Mouse (Mus musculus) MEL (cell line): ENCODE results near the gene Mospd3. TPM values are rescaled to one million over a fixed set of nuclear protein-coding genes. Genes with fewer than 3 reads are reported as not detected.

Experiments used
- DNase-seq: peaks from one replicate; pipeline ENCODE4 v3.0.0; 2011; ENCODE audit warnings: low read depth, low spot score
- H3K27ac ChIP-seq: 2 replicates; pipeline ENCODE4 v1.5.1; 2012; ENCODE audit warnings: low read depth, mild to moderate bottlenecking, control low read depth, low read length, moderate library complexity; ENCODE audit not compliant: control insufficient read depth
- H3K27me3 ChIP-seq, 2 experiments: fragments of 150-350 bp in 1 of 2; sonication (generic) in 1 of 2; 2 replicates each; pipeline ENCODE4 v1.6.1; 2012; ENCODE audit warnings: low read length in 2 of 2, mild to moderate bottlenecking in 2 of 2, improper control_type of control experiment in 1 of 2, moderate library complexity in 1 of 2; ENCODE audit not compliant: insufficient read depth in 2 of 2, control insufficient read depth in 1 of 2
- H3K36me3 ChIP-seq, 2 experiments: 2 replicates each; pipeline ENCODE4 v1.6.1; 2012 to 2014; ENCODE audit warnings: low read length in 2 of 2, improper control_type of control experiment in 1 of 2, inconsistent platforms in 1 of 2, mild to moderate bottlenecking in 1 of 2; ENCODE audit not compliant: insufficient read depth in 2 of 2, control insufficient read depth in 1 of 2
- H3K4me1 ChIP-seq, 2 experiments: fragments of 150-350 bp in 1 of 2; sonication (generic) in 1 of 2; 2 replicates each; pipeline ENCODE4 v1.6.1; 2012; ENCODE audit warnings: low read length in 2 of 2, improper control_type of control experiment in 1 of 2, mild to moderate bottlenecking in 1 of 2; ENCODE audit not compliant: insufficient read depth in 2 of 2, control insufficient read depth in 1 of 2
- H3K4me3 ChIP-seq, 2 experiments: fragments of 150-350 bp in 1 of 2; sonication (generic) in 1 of 2; 2 replicates each; pipeline ENCODE4 v1.5.1; 2012; ENCODE audit warnings: low read depth in 2 of 2, low read length in 2 of 2, mild to moderate bottlenecking in 2 of 2, moderate library complexity in 2 of 2, control low read depth in 1 of 2, improper control_type of control experiment in 1 of 2; ENCODE audit not compliant: control insufficient read depth in 1 of 2, insufficient read depth in 1 of 2
- H3K79me2 ChIP-seq: 2 replicates; pipeline ENCODE4 v1.6.1; 2012; ENCODE audit warnings: mild to moderate bottlenecking, low read length, moderate library complexity; ENCODE audit not compliant: control insufficient read depth, poor library complexity, insufficient read depth
- H3K9ac ChIP-seq: 2 replicates; pipeline ENCODE4 v1.6.1; 2012; ENCODE audit warnings: low read depth, mild to moderate bottlenecking, control low read depth, low read length, moderate library complexity; ENCODE audit not compliant: control insufficient read depth, poor library complexity, severe bottlenecking
- H3K9me3 ChIP-seq: fragments of 150-350 bp; sonication (generic); replicated peaks from 2 replicates; pipeline ENCODE4 v1.6.1; 2012; ENCODE audit warnings: mild to moderate bottlenecking, low read length, improper control_type of control experiment, moderate library complexity; ENCODE audit not compliant: insufficient read depth
- CTCF ChIP-seq, 3 experiments: IDR thresholded peaks in 2 of 3; conservative IDR thresholded peaks in 1 of 3; 2 replicates each; pipeline ENCODE4 v1.5.1; 2011 to 2012; ENCODE audit warnings: low read length in 3 of 3, low read depth in 2 of 3, mild to moderate bottlenecking in 2 of 3, improper control_type of control experiment in 1 of 3, inconsistent platforms in 1 of 3, mixed read lengths in 1 of 3, moderate library complexity in 1 of 3; ENCODE audit not compliant: control insufficient read depth in 1 of 3, insufficient read depth in 1 of 3, poor library complexity in 1 of 3, severe bottlenecking in 1 of 3
- MEF2A ChIP-seq: IDR thresholded peaks from 2 replicates; pipeline ENCODE4 v1.6.1; 2014; ENCODE audit warnings: low read depth, mild to moderate bottlenecking, inconsistent platforms, low read length, improper control_type of control experiment; ENCODE audit not compliant: poor library complexity, insufficient replicate concordance, severe bottlenecking; ENCODE audit errors: extremely low read depth
- POLR2A ChIP-seq, 2 experiments: IDR thresholded peaks; 2 replicates each; pipeline ENCODE4 v1.6.1; 2011 to 2012; ENCODE audit warnings: low read length in 2 of 2, mild to moderate bottlenecking in 2 of 2, control low read depth in 1 of 2, improper control_type of control experiment in 1 of 2, low read depth in 1 of 2, moderate library complexity in 1 of 2; ENCODE audit not compliant: control insufficient read depth in 1 of 2, insufficient read depth in 1 of 2, poor library complexity in 1 of 2
- POLR2AphosphoS5 ChIP-seq: IDR thresholded peaks from 2 replicates; pipeline ENCODE4 v1.6.1; 2012; ENCODE audit warnings: low read depth, borderline replicate concordance, mild to moderate bottlenecking, inconsistent platforms, low read length, moderate library complexity, mixed read lengths
- SIN3A ChIP-seq: IDR thresholded peaks from 2 replicates; pipeline ENCODE4 v1.6.1; 2012; ENCODE audit warnings: low read length, improper control_type of control experiment, inconsistent platforms
- SMC3 ChIP-seq: IDR thresholded peaks from 2 replicates; pipeline ENCODE4 v1.6.1; 2011; ENCODE audit warnings: low read depth, low read length, improper control_type of control experiment
- ZMIZ1 ChIP-seq: IDR thresholded peaks from 2 replicates; pipeline ENCODE4 v1.6.1; 2012; ENCODE audit warnings: low read depth, mild to moderate bottlenecking, inconsistent platforms, low read length, improper control_type of control experiment, moderate library complexity
- polyA plus RNA-seq, 2 experiments: library from polyadenylated mRNA; stranded (reverse) in 1 of 2; unstranded in 1 of 2; fragments of >175 nt in 1 of 2; fragments of >200 nt in 1 of 2; gene quantifications; 2 replicates each; pipeline versions ENCODE4 v1.2.1 to v1.2.4; 2012; ENCODE audit warnings: low replicate concordance in 2 of 2, low read depth in 1 of 2; ENCODE audit not compliant: insufficient read length in 2 of 2, insufficient read depth in 1 of 2, missing spikeins in 1 of 2
- total RNA-seq: library from RNA; depleted of rRNA; stranded (reverse); fragments of 300-350 nt; gene quantifications from 2 replicates; pipeline ENCODE4 v1.2.3, GENCODE M21; 2012

Gene Mospd3
- total and polyA plus RNA-seq, 3 experiments = 12.4 to 144 TPM; not detected in 1

DNA sequence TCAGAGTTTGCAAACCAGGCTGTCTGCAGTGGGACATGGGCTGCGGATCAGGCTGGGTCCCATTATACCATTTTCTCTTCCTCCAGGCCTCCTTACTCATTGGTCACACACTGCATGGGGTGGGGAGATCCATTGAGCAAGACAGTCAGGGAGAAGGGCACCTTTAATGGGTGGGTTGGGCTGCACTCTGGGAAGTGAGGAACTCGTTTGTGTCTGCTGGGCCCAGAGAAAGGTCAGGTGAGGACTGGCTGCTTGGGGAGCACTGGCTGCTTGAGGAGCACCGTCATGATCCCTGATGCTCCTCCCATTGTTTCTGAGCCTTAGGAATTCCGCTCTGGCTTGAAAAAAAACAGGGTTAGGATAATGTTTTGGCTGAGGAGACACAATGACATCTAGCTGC, 42.0 kb upstream of the Mospd3 start:
- Histone ChIP-seq H3K36me3 (peaks cover 2 to 5% of the 10 kb centered on the region in 2 experiments; a peak in 3 of 4 replicates), H3K79me2 (no peaks in the 10 kb centered on the region), H3K4me1 (peaks cover 0 to 6% of the 10 kb centered on the region in 2 experiments; a peak in 2 of 4 replicates), H3K9me3 (no peaks in the 10 kb centered on the region), H3K27me3 (no peaks in the 10 kb centered on the region), H3K9ac (no peak overlapping the region), H3K27ac (no peak overlapping the region), H3K4me3 (no peak overlapping the region)
- DNase-seq = no peak
- TF ChIP-seq MEF2A (no peak), POLR2A (IDR thresholded peaks at IDR 0.05; ENCODE audit: control insufficient read depth in 1 of 2, insufficient read depth in 1 of 2, low read depth in 1 of 2, low read length in 2 of 2, poor library complexity in 1 of 2) (0 out of 4 replicates have a peak, but pooled peaks of 1 of the 2 experiments have one; percentile 11)

DNA sequence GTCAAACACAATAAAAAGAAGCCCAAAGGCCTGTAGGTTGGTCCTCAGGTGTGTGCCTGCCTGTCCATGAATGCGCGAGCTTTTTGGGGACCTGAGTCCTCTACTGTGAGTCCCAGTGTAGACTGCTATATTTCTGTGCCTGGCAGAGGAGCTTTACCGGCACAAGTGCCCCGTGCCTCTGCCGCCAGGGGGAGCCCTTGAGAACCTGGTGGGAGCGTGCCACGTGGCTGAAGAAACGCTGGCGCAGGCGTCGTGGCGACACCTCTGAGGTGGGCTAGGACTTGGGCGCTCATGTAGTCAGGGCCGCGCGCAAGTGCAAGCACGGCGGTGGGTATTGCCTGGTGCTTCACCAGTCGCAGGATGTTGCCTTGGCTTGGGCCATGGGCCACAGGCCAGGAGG, 40.2 kb upstream of the Mospd3 start, which contains the start of gene Sap25:
Gene Sap25 (plus strand): TSS at position 281 of the 400 bp plus-strand sequence.
- H3K27me3 ChIP-seq = no peaks in the 10 kb centered on the region
- no peaks in the 10 kb centered on the region for H3K79me2 ChIP-seq
- DNase-seq = no peak
- no peaks in the 10 kb centered on the region for H3K4me1 ChIP-seq
- H3K27ac ChIP-seq = no peak within 1 kb of the TSS
- H3K4me3 ChIP-seq = no peak within 1 kb of the TSS
- TF ChIP-seq MEF2A = no peak
- TF ChIP-seq CTCF (IDR thresholded peaks at IDR 0.05 in 2 of 3, conservative IDR thresholded peaks at IDR 0.05 in 1 of 3; ENCODE audit: control insufficient read depth in 1 of 3, insufficient read depth in 1 of 3, low read depth in 2 of 3, low read length in 3 of 3, poor library complexity in 1 of 3, severe bottlenecking in 1 of 3) = peak; percentile 18 to 62 (median 43); a peak in 5 of 6 replicates
- no peak for TF ChIP-seq ZMIZ1
- peak; percentile 38 for TF ChIP-seq SMC3
- TF ChIP-seq SIN3A = no peak
- H3K9me3 ChIP-seq = no peaks in the 10 kb centered on the region
- H3K36me3 ChIP-seq = peaks cover 0 to 2% of the 10 kb centered on the region in 2 experiments; a peak in 1 of 4 replicates
- H3K9ac ChIP-seq = no peak within 1 kb of the TSS

DNA sequence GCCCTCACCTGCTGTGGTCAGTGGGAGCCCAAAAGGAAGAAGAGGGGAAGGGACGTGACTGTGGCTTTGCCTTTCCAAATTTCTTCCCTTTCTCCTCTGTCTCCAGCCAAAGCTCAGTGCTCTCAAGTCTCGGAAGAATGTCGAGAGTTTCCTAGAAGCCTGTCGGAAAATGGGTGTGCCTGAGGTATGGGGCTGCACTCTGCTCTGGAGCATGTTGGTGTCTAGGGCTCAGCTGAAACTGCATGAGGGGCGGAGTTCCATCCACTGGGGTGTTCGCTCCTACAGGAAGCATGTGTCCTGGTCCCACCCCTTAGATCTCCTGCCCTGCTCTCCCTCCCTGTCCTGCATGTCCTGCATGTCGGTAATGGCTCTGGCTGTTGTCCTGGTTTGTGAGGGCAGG, 38.6 kb upstream of the Mospd3 start:
- Histone ChIP-seq H3K4me3 (no peak overlapping the region), H3K36me3 (peaks cover 0 to 2% of the 10 kb centered on the region in 2 experiments; a peak in 1 of 4 replicates), H3K9ac (no peak overlapping the region), H3K79me2 (no peaks in the 10 kb centered on the region), H3K27ac (no peak overlapping the region), H3K9me3 (no peaks in the 10 kb centered on the region), H3K4me1 (no peaks in the 10 kb centered on the region), H3K27me3 (no peaks in the 10 kb centered on the region)
- TF ChIP-seq POLR2AphosphoS5 = no peak
- no peak for DNase-seq
